Mouse (Mus musculus) retina, embryonic 14.5 days (tissue): ENCODE data around the gene Plin4.

Experiments
- DNase-seq: peaks from one replicate; pipeline ENCODE4 v3.0.0-alpha.2; 2015; ENCODE audit warnings: low spot score

Gene Plin4

DNA sequence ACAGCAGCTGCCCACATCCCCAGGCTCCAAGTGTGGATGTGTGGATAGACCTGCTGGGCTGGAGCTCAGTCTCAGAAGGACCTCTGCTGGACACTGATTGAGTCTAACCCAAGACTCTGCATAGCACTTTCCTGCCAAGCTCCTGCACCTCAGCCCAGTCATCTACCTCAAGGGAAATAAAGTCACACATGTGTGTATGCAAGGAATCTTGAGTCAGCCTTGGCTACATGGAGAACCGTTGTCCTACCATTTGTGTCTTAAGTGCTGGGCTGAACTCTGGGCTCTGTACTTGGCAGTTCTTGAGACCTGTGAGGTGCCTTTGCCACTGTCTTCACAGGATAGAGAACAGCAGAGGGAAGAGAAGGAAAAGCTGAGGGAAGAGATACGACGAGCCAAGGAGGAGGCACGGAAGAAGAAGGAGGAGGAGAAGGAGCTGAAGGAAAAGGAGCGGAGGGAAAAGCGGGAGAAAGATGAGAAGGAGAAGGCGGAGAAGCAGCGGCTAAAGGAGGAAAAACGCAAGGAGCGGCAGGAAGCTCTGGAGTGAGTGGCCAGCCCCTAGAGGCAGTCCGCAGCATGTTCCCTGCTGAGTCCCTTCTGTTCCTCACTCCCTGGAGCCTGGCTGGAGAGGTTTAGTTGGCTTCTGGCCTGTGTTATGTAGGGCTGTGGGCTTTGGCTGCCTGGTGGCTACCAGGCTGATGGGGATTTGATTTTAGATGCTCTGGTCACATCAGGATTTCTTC lies 52.1 kb downstream of the Plin4 start:
- DNase-seq = no peak

GRCm38 (mm10) chr17:56055945-56056678 lies 53.5 kb downstream of the Plin4 start:
- no peak for DNase-seq

GRCm38 (mm10) chr17:56054938-56055337 lies 54.7 kb downstream of the Plin4 start:
- DNase-seq = no peak

GRCm38 (mm10) chr17:56051369-56051768 lies 58.2 kb downstream of the Plin4 start:
- DNase-seq = no peak
